Mouse (Mus musculus): ENCODE measurements at regions not wholly inside any gene's neighbourhood (a gene's known extent, or its start where the extent isn't known, plus 50 kb on each side); places are given as distances from the start of the nearest gene placed in this dataset.

GRCm38 (mm10) chr4:72605107-72605506 lies 247.3 kb downstream of the Aldoart1 start:
- no peak overlapping the region for H3K27ac ChIP-seq (ENCODE audit: low read length)
- no peaks in the 10 kb centered on the region for H3K4me1 ChIP-seq (ENCODE audit: insufficient read depth, low read length)
- H3K9me3 ChIP-seq (ENCODE audit: low read length), result no peaks in the 10 kb centered on the region
- no peak overlapping the region for H3K9ac ChIP-seq (replicated peaks; ENCODE audit: low read length)
- no peak overlapping the region for H3K4me3 ChIP-seq (ENCODE audit: low read length)
- 89% methylated on average over 4 of the region's 4 CpGs for WGBS
- no peaks in the 10 kb centered on the region for H3K27me3 ChIP-seq (ENCODE audit: insufficient read depth, low read length)
- H3K36me3 ChIP-seq (ENCODE audit: insufficient read depth, low read length), result no peaks in the 10 kb centered on the region
- H3K4me2 ChIP-seq (replicated peaks; ENCODE audit: low read depth, low read length), result no peak overlapping the region
- no peak for ATAC-seq (ENCODE audit: low FRiP score, low TSS enrichment)

DNA sequence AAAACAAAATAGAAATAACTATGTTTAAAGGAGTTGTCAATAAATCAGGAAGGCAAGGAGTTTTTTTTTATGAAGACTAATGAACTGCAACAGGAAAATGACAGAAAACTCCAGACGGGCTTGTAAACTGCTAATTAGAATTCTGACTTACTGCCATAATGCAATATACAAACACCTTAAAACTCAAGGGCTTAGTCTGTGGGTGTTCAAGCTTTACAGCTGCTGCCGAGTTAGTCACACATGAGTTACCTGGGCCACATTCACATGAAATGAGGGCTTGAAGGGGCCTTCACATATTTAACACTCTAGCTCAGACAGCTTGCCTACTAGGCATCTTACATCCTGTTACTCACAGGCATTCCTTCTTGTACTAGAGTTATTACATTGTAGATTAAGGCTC lies 256.9 kb downstream of the Aldoart1 start:
- 24% methylated on average over 2 of the region's 2 CpGs for WGBS
- H3K9me3 ChIP-seq (ENCODE audit: low read length), result no peaks in the 10 kb centered on the region
- ATAC-seq (ENCODE audit: low FRiP score, low TSS enrichment), result no peak

DNA sequence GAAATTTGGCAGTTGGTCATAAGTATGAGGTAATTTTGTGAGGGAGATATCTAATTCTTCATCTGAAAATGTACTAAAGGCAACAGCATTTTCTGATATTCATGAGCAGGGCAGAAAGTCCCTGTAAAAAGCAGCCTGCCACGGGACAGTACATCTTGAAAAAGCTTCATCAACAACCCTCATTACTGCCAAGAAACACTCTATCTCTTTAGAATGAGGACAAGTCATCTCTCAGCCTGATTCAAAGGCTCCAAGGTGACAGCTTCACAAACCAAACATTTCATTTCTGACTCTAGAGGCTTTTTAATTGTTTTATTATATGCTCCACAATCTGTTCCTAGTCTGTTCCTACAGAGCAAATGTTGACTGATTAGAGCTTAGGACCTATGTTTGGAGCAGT lies 260.3 kb downstream of the Aldoart1 start:
- Histone ChIP-seq H3K4me2 (replicated peaks; ENCODE audit: low read depth, low read length) (no peak overlapping the region), H3K9me3 (ENCODE audit: low read length) (no peaks in the 10 kb centered on the region), H3K4me3 (ENCODE audit: low read length) (no peak overlapping the region), H3K4me1 (ENCODE audit: insufficient read depth, low read length) (no peaks in the 10 kb centered on the region), H3K9ac (replicated peaks; ENCODE audit: low read length) (no peak overlapping the region), H3K36me3 (ENCODE audit: insufficient read depth, low read length) (no peaks in the 10 kb centered on the region), H3K27me3 (ENCODE audit: insufficient read depth, low read length) (no peaks in the 10 kb centered on the region), H3K27ac (ENCODE audit: low read length) (no peak overlapping the region)
- WGBS, result 43% methylated on average over 1 of the region's 1 CpGs
- no peak for ATAC-seq (ENCODE audit: low FRiP score, low TSS enrichment)

More for the DNA sequence above, 256.9 kb downstream of the Aldoart1 start:
- Histone ChIP-seq H3K4me1 (ENCODE audit: insufficient read depth, low read length) (no peaks in the 10 kb centered on the region), H3K27ac (ENCODE audit: low read length) (no peak overlapping the region), H3K9ac (replicated peaks; ENCODE audit: low read length) (no peak overlapping the region), H3K4me3 (ENCODE audit: low read length) (no peak overlapping the region), H3K36me3 (ENCODE audit: insufficient read depth, low read length) (no peaks in the 10 kb centered on the region), H3K4me2 (replicated peaks; ENCODE audit: low read depth, low read length) (no peak overlapping the region), H3K27me3 (ENCODE audit: insufficient read depth, low read length) (no peaks in the 10 kb centered on the region)

DNA sequence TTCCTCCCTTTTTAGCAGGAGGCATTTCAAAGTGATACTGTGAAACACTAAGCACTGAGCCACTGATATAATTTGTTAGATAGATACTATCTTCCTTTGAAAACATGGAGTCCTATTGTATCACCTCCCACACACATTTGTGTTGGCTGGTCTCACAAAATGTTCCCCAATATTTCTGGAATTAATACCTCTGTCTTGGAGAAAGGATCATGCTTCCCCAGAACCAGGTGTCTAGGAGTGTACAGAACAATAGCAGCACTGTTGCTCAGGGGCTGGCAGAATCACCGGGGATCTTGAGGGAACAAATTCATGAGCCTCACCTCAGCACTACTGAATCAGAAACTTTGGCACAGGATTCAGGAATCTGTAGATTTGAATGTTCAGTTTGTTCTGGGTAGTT lies 277.5 kb downstream of the Aldoart1 start:
- Histone ChIP-seq H3K36me3 (ENCODE audit: insufficient read depth, low read length) (no peaks in the 10 kb centered on the region), H3K9me3 (ENCODE audit: low read length) (no peaks in the 10 kb centered on the region), H3K4me3 (ENCODE audit: low read length) (no peak overlapping the region), H3K4me2 (replicated peaks; ENCODE audit: low read depth, low read length) (no peak overlapping the region), H3K4me1 (ENCODE audit: insufficient read depth, low read length) (no peaks in the 10 kb centered on the region), H3K9ac (replicated peaks; ENCODE audit: low read length) (no peak overlapping the region), H3K27me3 (ENCODE audit: insufficient read depth, low read length) (no peaks in the 10 kb centered on the region), H3K27ac (ENCODE audit: low read length) (no peak overlapping the region)
- 70% methylated on average over 1 of the region's 1 CpGs for WGBS
- ATAC-seq (ENCODE audit: low FRiP score, low TSS enrichment), result no peak

DNA sequence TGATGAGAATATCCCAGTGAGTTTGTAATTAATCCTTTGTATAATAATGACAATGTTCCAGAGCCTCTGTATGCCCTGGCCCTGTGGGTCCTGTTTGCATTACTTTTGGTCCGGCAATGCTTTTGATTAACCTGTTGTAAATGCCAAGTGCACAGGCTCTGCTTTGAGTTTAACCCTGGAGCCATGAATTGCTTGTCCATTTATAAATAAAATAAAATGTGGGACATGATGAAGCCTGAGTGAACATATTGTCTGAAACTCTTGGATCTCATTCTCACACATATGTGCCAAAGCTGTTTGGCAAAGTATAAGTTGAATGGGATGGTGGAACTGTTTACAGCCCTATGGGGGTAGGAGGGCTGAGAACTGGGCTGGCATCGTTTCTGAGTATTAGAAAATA lies 280.5 kb downstream of the Aldoart1 start:
- Histone ChIP-seq H3K9ac (replicated peaks; ENCODE audit: low read length) (no peak overlapping the region), H3K27ac (ENCODE audit: low read length) (no peak overlapping the region), H3K27me3 (ENCODE audit: insufficient read depth, low read length) (no peaks in the 10 kb centered on the region), H3K9me3 (ENCODE audit: low read length) (no peaks in the 10 kb centered on the region), H3K4me2 (replicated peaks; ENCODE audit: low read depth, low read length) (no peak overlapping the region), H3K4me3 (ENCODE audit: low read length) (no peak overlapping the region), H3K36me3 (ENCODE audit: insufficient read depth, low read length) (no peaks in the 10 kb centered on the region), H3K4me1 (ENCODE audit: insufficient read depth, low read length) (no peaks in the 10 kb centered on the region)
- WGBS, result 74% methylated on average over 2 of the region's 2 CpGs
- ATAC-seq (ENCODE audit: low FRiP score, low TSS enrichment), result no peak

DNA sequence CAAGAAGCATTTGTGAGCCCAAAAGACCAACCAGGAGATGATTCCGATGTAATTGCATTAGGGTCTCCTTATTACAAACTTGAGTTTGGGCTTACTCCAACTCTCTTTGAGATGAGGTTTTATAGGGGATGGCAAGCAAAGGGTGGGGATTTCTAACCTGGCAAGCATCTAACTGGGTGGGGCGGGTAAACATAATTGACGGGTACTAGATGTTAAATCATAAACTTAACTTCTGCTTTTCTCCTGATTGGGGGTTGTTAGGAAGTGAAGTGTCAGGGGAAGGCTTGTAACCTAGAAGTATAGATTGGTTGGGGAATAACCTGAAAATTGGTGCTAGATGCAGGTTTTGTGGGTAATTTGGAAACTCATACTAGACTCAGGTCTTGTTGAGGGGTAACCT lies 287.2 kb downstream of the Aldoart1 start:
- WGBS, result 94% methylated on average over 3 of the region's 3 CpGs
- H3K9ac ChIP-seq (replicated peaks; ENCODE audit: low read length), result no peak overlapping the region
- no peaks in the 10 kb centered on the region for H3K27me3 ChIP-seq (ENCODE audit: insufficient read depth, low read length)
- 0 out of 2 replicates have a peak, but pooled peaks cover 3% of the 10 kb centered on the region for H3K9me3 ChIP-seq (ENCODE audit: low read length)
- ATAC-seq (ENCODE audit: low FRiP score, low TSS enrichment), result no peak
- H3K4me2 ChIP-seq (replicated peaks; ENCODE audit: low read depth, low read length), result no peak overlapping the region
- no peak overlapping the region for H3K4me3 ChIP-seq (ENCODE audit: low read length)
- H3K36me3 ChIP-seq (ENCODE audit: insufficient read depth, low read length), result no peaks in the 10 kb centered on the region
- H3K27ac ChIP-seq (ENCODE audit: low read length), result no peak overlapping the region
- H3K4me1 ChIP-seq (ENCODE audit: insufficient read depth, low read length), result no peaks in the 10 kb centered on the region

DNA sequence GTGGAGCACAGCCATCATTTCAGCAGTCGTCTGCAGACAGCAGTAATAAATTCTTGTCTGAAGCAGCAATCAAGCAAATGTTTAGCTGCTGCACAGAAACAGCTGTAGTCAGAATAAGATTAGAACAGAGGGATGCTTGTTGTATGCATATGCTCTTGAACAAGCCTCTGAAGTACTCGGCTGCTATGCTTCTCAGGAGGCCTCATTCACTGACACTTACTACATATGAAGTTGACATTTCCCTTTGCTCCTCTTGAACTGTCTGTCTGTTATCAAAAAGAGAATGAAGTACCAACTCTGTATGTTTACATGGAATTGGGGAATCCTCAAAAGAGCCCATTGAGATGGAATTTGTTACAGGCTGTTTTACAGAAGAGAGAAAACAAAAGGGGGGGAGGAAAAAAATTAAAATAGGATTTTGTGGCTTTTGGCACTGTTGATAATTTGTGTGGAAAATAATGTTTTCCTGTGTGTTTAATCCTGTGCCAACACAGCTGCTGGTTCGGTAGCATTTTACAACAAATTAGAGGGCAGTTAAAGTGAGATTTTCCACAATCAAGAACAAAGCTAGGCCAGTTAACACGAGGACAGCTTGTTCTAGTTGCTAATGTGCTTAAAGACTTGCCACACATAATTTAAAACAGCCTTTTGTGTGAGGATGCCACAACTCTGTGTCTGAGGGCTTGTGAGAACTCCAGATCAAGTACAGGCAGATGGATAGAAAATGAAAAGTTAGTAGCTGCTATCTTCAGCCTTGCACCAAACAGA lies 289.3 kb downstream of the Aldoart1 start:
- Histone ChIP-seq H3K9me3 (ENCODE audit: low read length) (0 out of 2 replicates have a peak, but pooled peaks cover 3% of the 10 kb centered on the region), H3K27me3 (ENCODE audit: insufficient read depth, low read length) (no peaks in the 10 kb centered on the region), H3K9ac (replicated peaks; ENCODE audit: low read length) (no peak overlapping the region), H3K36me3 (ENCODE audit: insufficient read depth, low read length) (no peaks in the 10 kb centered on the region), H3K27ac (ENCODE audit: low read length) (no peak overlapping the region), H3K4me1 (ENCODE audit: insufficient read depth, low read length) (no peaks in the 10 kb centered on the region), H3K4me3 (ENCODE audit: low read length) (no peak overlapping the region), H3K4me2 (replicated peaks; ENCODE audit: low read depth, low read length) (no peak overlapping the region)
- ATAC-seq (ENCODE audit: low FRiP score, low TSS enrichment), result no peak
- 28% methylated on average over 4 of the region's 4 CpGs for WGBS

DNA sequence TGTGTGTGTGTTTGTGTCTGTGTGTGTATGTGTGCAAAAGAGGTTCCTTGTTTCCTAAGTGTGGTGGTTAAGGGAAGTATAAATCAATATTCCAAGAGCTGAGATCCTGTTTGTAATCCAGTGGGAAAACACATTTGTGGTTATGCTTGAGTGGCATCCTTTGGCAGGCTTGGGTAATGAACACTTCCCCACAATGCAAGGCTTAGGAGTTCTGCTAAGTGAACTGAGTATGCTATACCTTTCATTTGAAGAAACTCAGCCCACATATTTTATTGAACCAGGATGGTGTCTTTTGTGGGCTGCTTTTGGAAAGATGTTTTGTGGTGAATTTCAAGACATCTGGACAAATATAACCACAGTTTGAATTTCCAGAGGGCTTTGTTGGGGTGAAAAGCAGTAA lies 298.2 kb downstream of the Aldoart1 start:
- no peak overlapping the region for H3K9ac ChIP-seq (replicated peaks; ENCODE audit: low read length)
- H3K27me3 ChIP-seq (ENCODE audit: insufficient read depth, low read length), result no peaks in the 10 kb centered on the region
- no peaks in the 10 kb centered on the region for H3K9me3 ChIP-seq (ENCODE audit: low read length)
- H3K4me1 ChIP-seq (ENCODE audit: insufficient read depth, low read length), result no peaks in the 10 kb centered on the region
- no peak overlapping the region for H3K4me2 ChIP-seq (replicated peaks; ENCODE audit: low read depth, low read length)
- no peaks in the 10 kb centered on the region for H3K36me3 ChIP-seq (ENCODE audit: insufficient read depth, low read length)
- no peak for ATAC-seq (ENCODE audit: low FRiP score, low TSS enrichment)
- no peak overlapping the region for H3K27ac ChIP-seq (ENCODE audit: low read length)
- H3K4me3 ChIP-seq (ENCODE audit: low read length), result no peak overlapping the region

DNA sequence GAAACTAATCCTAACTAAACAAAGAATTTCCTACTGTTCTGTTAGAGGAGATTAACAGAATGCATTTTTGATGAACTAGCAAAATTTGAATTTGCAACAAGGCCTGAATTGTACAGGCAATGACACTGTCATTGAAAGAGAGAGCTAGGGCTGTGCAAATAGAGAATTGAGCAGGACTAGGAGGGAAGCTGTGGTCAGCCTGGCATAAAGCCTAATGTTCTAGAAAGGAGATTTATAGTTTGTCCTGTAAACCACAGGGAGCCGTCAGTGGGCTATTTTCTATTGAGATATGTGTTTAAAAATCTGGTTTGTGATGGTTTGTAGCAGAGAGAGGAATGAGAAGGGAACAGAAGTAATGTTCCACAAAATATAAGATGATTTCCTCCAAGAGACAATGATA lies 317.9 kb downstream of the Aldoart1 start:
- ATAC-seq (ENCODE audit: low FRiP score, low TSS enrichment), result no peak
- H3K27ac ChIP-seq (ENCODE audit: low read length), result no peak overlapping the region
- H3K4me3 ChIP-seq (ENCODE audit: low read length), result no peak overlapping the region
- H3K27me3 ChIP-seq (ENCODE audit: insufficient read depth, low read length), result no peaks in the 10 kb centered on the region
- WGBS, result 18% methylated on average over 1 of the region's 1 CpGs
- H3K9ac ChIP-seq (replicated peaks; ENCODE audit: low read length), result no peak overlapping the region
- no peaks in the 10 kb centered on the region for H3K9me3 ChIP-seq (ENCODE audit: low read length)
- no peaks in the 10 kb centered on the region for H3K36me3 ChIP-seq (ENCODE audit: insufficient read depth, low read length)
- no peaks in the 10 kb centered on the region for H3K4me1 ChIP-seq (ENCODE audit: insufficient read depth, low read length)
- no peak overlapping the region for H3K4me2 ChIP-seq (replicated peaks; ENCODE audit: low read depth, low read length)

GRCm38 (mm10) chr4:72524630-72525029 lies 323.9 kb upstream of the Tle1 start:
- Histone ChIP-seq H3K27ac (ENCODE audit: low read length) (no peak overlapping the region), H3K27me3 (ENCODE audit: insufficient read depth, low read length) (no peaks in the 10 kb centered on the region), H3K4me3 (ENCODE audit: low read length) (no peak overlapping the region), H3K9me3 (ENCODE audit: low read length) (no peaks in the 10 kb centered on the region), H3K4me1 (ENCODE audit: insufficient read depth, low read length) (no peaks in the 10 kb centered on the region), H3K9ac (replicated peaks; ENCODE audit: low read length) (no peak overlapping the region), H3K36me3 (ENCODE audit: insufficient read depth, low read length) (no peaks in the 10 kb centered on the region), H3K4me2 (replicated peaks; ENCODE audit: low read depth, low read length) (no peak overlapping the region)
- ATAC-seq (ENCODE audit: low FRiP score, low TSS enrichment), result no peak
